Mouse (Mus musculus): ENCODE measurements around the gene 3110021N24Rik. TPM values are rescaled to one million over a fixed set of nuclear protein-coding genes. Genes with fewer than 3 reads are reported as not detected.
A peak's percentile ranks its signal among the peaks of the same experiment; 100 is the strongest.

The 3110021N24Rik gene
- polyA plus RNA-seq, 1 experiment = 0.60 TPM

GRCm38 (mm10) chr4:108790507-108790906 is 71.1 kb downstream of the 3110021N24Rik start:
- DNase-seq (ENCODE audit: extremely low spot score in 1 of 2, low spot score in 1 of 2) = no peak

- DNase-seq (ENCODE audit: extremely low spot score in 1 of 2, low spot score in 1 of 2) = no peak
These were observed 74.5 kb downstream of the 3110021N24Rik start for GRCm38 (mm10) chr4:108793941-108794340.

- DNase-seq (ENCODE audit: extremely low spot score in 1 of 2, low spot score in 1 of 2) = no peak
These were observed 77.3 kb downstream of the 3110021N24Rik start for GRCm38 (mm10) chr4:108796701-108797100.

GRCm38 (mm10) chr4:108798083-108798830 is 78.8 kb downstream of the 3110021N24Rik start:
- DNase-seq (ENCODE audit: extremely low spot score in 1 of 2, low spot score in 1 of 2) = peak in 1 of 2 experiments; percentile 85

- no peak for DNase-seq (ENCODE audit: extremely low spot score in 1 of 2, low spot score in 1 of 2)
These were observed 84.1 kb downstream of the 3110021N24Rik start for GRCm38 (mm10) chr4:108803535-108803934.

GRCm38 (mm10) chr4:108811142-108811541 is 91.7 kb downstream of the 3110021N24Rik start:
- no peak for DNase-seq (ENCODE audit: extremely low spot score in 1 of 2, low spot score in 1 of 2)

GRCm38 (mm10) chr4:108811550-108811949 is 92.1 kb downstream of the 3110021N24Rik start:
- DNase-seq (ENCODE audit: extremely low spot score in 1 of 2, low spot score in 1 of 2) = no peak

- DNase-seq (ENCODE audit: extremely low spot score in 1 of 2, low spot score in 1 of 2) = no peak
These were observed 106.2 kb downstream of the 3110021N24Rik start for GRCm38 (mm10) chr4:108825677-108826076.

GRCm38 (mm10) chr4:108826096-108826495 is 106.6 kb downstream of the 3110021N24Rik start:
- DNase-seq (ENCODE audit: extremely low spot score in 1 of 2, low spot score in 1 of 2) = no peak

- no peak for DNase-seq (ENCODE audit: extremely low spot score in 1 of 2, low spot score in 1 of 2)
These were observed 107.2 kb downstream of the 3110021N24Rik start for GRCm38 (mm10) chr4:108826643-108827042.

- DNase-seq (ENCODE audit: extremely low spot score in 1 of 2, low spot score in 1 of 2) = no peak
These were observed 111.2 kb downstream of the 3110021N24Rik start for GRCm38 (mm10) chr4:108830698-108831097.

Other genes with a start within 250 kb of the 3110021N24Rik start
- 29.0 and 33.3 TPM in 2 replicates for gene Prpf38a, start 140.3 kb upstream of the 3110021N24Rik start, polyA plus RNA-seq (2012; rRNA removed)
- gene Orc1, start 140.2 kb upstream of the 3110021N24Rik start, polyA plus RNA-seq (2012; rRNA removed) = 0.38 and 0.42 TPM in 2 replicates
- 46.6 and 51.7 TPM in 2 replicates for gene Cc2d1b, start 99.7 kb upstream of the 3110021N24Rik start, polyA plus RNA-seq (2012; rRNA removed)
- 21.9 TPM in 2 replicates for gene Zfyve9, start 61.1 kb downstream of the 3110021N24Rik start, polyA plus RNA-seq (2012; rRNA removed)
- 88.4 and 93.9 TPM in 2 replicates for gene Btf3l4, start 114.0 kb downstream of the 3110021N24Rik start, polyA plus RNA-seq (2012; rRNA removed)
- gene Txndc12, start 115.0 kb downstream of the 3110021N24Rik start, polyA plus RNA-seq (2012; rRNA removed) = 41.0 and 41.1 TPM in 2 replicates
- gene Kti12, start 128.1 kb downstream of the 3110021N24Rik start, polyA plus RNA-seq (2012; rRNA removed) = 16.1 and 18.8 TPM in 2 replicates
- gene A730015C16Rik, start 129.0 kb downstream of the 3110021N24Rik start, polyA plus RNA-seq (2012; rRNA removed) = 0.14 and 0.17 TPM in 2 replicates
- gene Rab3b, start 159.4 kb downstream of the 3110021N24Rik start, polyA plus RNA-seq (2012; rRNA removed) = 188 and 219 TPM in 2 replicates